Mouse (Mus musculus) forebrain, embryonic 15.5 days (tissue): ENCODE results near the gene Tex21. TPM values are rescaled to one million over a fixed set of nuclear protein-coding genes. Genes with fewer than 3 reads are reported as not detected.
"Not testable (repeated sequence)": the region's sequence is repeated elsewhere in the genome, so short reads cannot be mapped to it uniquely, and the experiment has no call there.

ENCODE experiments used
- ATAC-seq: fragments of 200-750 bp; cut with Nextera tagmentation; replicated peaks from 2 replicates; pipeline ENCODE4 v1.8.0; 2017; ENCODE audit warnings: mild to moderate bottlenecking, moderate TSS enrichment, moderate library complexity
- H3K27ac ChIP-seq: fragments of 300-500 bp; sonication (generic); replicated peaks from 2 replicates; pipeline ENCODE4 v1.5.1; 2015; ENCODE audit warnings: mild to moderate bottlenecking, inconsistent platforms
- H3K27me3 ChIP-seq: fragments of 300-500 bp; sonication (generic); 2 replicates; pipeline ENCODE4 v1.6.1; 2015; ENCODE audit warnings: inconsistent platforms
- H3K36me3 ChIP-seq: fragments of 300-500 bp; sonication (generic); 2 replicates; pipeline ENCODE4 v1.6.1; 2015; ENCODE audit warnings: mild to moderate bottlenecking, inconsistent platforms
- H3K4me1 ChIP-seq: fragments of 300-500 bp; sonication (generic); 2 replicates; pipeline ENCODE4 v1.6.1; 2015; ENCODE audit warnings: inconsistent platforms
- H3K4me2 ChIP-seq: fragments of 300-500 bp; sonication (generic); replicated peaks from 2 replicates; pipeline ENCODE4 v1.6.1; 2015; ENCODE audit warnings: mild to moderate bottlenecking, inconsistent platforms
- H3K4me3 ChIP-seq: fragments of 300-500 bp; sonication (generic); 2 replicates; pipeline ENCODE4 v1.5.1; 2015; ENCODE audit warnings: mild to moderate bottlenecking, inconsistent platforms
- H3K9ac ChIP-seq: fragments of 300-500 bp; sonication (generic); replicated peaks from 2 replicates; pipeline ENCODE4 v1.6.1; 2015; ENCODE audit warnings: mild to moderate bottlenecking, inconsistent platforms
- H3K9me3 ChIP-seq: fragments of 300-500 bp; sonication (generic); 2 replicates; pipeline ENCODE4 v1.6.1; 2016; ENCODE audit warnings: inconsistent platforms
- WGBS: fragments of 180-500 bp; shearing (Covaris S2); methylation state at CpG from one replicate; pipeline ENCODE4 v1.1.7; 2015; ENCODE audit warnings: mixed read lengths; 5-methylcytosine and 5-hydroxymethylcytosine counted together
- polyA plus RNA-seq: library from polyadenylated mRNA; unstranded; fragments of >200 nt; fragmentation: Nextera tagmentation; extraction: Ambion mirVana; gene quantifications from 2 replicates; pipeline ENCODE4 v1.2.1, GENCODE M21; 2015

The Tex21 gene
- polyA plus RNA-seq, 1 experiment from 2014 or later = not detected

DNA sequence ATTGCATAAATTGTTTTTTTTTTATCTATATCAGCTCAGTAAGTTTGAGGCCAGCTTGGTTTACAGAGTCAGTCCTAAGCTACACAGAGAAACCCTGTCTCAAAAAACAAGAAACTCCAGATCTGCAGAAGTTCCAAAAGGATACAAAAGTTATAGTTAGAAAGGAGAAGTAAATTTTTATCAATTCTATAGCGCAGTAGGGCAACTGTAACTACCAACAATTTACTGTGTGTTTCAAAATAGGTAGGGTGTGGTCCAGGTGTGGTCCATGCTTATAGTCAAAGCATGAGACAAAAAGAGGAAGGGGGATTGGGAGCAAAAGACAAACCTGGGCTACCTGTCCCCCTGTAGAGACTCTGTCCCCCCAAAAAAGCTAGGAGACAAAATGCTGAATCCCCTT is 60.1 kb downstream of the Tex21 start:
- H3K9me3 ChIP-seq = no peaks in the 10 kb centered on the region
- H3K27ac ChIP-seq = no peak overlapping the region
- no peaks in the 10 kb centered on the region for H3K36me3 ChIP-seq
- H3K9ac ChIP-seq = no peak overlapping the region
- no peak overlapping the region for H3K4me3 ChIP-seq
- WGBS = 100% methylated on average over 1 of the region's 1 CpGs
- no peaks in the 10 kb centered on the region for H3K27me3 ChIP-seq
- no peak overlapping the region for H3K4me2 ChIP-seq
- no peaks in the 10 kb centered on the region for H3K4me1 ChIP-seq
- no peak for ATAC-seq

DNA sequence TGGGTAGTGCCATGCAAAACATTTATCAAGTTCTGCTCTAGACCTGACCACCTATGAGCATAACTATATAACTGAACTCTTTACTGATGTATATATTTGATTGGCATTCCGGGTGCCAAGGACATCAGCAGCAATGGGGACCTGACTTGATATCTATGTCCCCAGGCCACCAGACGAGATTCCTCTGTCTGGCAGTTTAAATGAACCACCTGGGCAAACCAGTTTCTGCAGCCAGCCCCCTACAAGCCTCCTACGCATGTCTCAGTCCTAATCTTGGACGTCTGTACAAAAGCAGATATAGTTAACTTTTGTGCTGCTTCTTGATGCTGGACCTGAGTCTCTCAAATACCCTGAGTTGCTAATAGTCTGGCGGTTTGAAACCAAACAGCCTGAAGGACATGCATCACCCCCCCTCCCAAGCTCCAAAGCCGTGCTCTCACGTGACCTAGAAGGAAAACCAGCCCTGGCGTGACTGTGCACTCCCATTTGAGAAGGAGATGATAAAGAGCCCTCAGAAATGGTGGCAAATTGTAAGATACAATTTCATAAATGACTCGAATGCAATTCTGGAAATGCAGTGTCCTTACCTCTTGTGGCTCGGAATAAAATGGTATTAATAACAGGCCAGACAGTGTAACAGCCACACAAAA is 61.3 kb downstream of the Tex21 start:
- Histone ChIP-seq H3K4me1 (no peaks in the 10 kb centered on the region), H3K27ac (no peak overlapping the region), H3K27me3 (no peaks in the 10 kb centered on the region), H3K4me2 (no peak overlapping the region), H3K36me3 (no peaks in the 10 kb centered on the region), H3K9me3 (no peaks in the 10 kb centered on the region), H3K9ac (no peak overlapping the region), H3K4me3 (no peak overlapping the region)
- no peak for ATAC-seq
- 76% methylated on average over 10 of the region's 10 CpGs for WGBS

DNA sequence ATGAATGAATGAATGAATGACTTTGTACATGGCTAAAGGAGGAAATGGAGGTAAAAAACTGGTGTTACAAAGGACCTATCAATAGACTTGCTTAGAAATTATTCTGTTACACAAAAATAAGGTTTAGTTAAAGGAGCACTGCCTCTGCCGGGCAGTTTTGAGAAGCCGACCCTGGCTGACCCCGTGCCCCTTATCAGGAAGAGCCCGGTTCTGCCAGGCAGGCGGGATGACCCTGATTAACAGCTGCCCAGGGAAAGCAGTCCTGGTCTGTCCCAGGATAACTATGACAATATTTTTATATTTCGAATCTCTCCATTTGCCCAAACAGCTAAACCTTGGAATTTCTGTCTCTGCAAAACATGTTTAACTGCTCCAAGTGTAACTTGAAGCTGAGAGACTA is 62.3 kb downstream of the Tex21 start:
- 85% methylated on average over 6 of the region's 6 CpGs for WGBS
- ATAC-seq = no peak
- no peak overlapping the region for H3K9ac ChIP-seq
- H3K4me2 ChIP-seq = no peak overlapping the region
- H3K27me3 ChIP-seq = no peaks in the 10 kb centered on the region
- no peaks in the 10 kb centered on the region for H3K9me3 ChIP-seq
- no peaks in the 10 kb centered on the region for H3K4me1 ChIP-seq
- H3K4me3 ChIP-seq = no peak overlapping the region
- no peak overlapping the region for H3K27ac ChIP-seq
- no peaks in the 10 kb centered on the region for H3K36me3 ChIP-seq

DNA sequence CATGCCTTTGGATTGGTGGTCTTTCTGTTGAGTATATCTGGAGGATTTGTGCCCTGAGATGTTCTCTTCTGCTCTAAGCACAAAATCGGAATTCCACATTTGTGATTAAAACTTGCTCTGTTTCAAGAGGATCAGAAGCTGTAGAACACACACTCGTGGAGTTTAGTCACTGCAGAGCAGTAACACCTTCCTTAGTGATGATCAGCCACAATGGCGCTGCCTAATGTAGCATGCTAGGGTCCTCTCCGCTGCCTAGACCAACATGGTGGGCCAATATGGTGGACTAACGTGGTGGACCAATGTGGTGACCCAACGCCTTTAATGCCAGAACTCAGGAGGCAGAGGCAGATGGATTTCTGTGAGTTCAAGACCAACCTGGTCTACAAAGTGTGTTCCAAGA is 63.7 kb downstream of the Tex21 start:
- ATAC-seq = no peak
- 91% methylated on average over 6 of the region's 6 CpGs for WGBS
- no peak overlapping the region for H3K4me2 ChIP-seq
- no peak overlapping the region for H3K27ac ChIP-seq
- H3K4me1 ChIP-seq = no peaks in the 10 kb centered on the region
- no peaks in the 10 kb centered on the region for H3K9me3 ChIP-seq
- no peak overlapping the region for H3K4me3 ChIP-seq
- no peak overlapping the region for H3K9ac ChIP-seq
- H3K27me3 ChIP-seq = no peaks in the 10 kb centered on the region
- no peaks in the 10 kb centered on the region for H3K36me3 ChIP-seq

DNA sequence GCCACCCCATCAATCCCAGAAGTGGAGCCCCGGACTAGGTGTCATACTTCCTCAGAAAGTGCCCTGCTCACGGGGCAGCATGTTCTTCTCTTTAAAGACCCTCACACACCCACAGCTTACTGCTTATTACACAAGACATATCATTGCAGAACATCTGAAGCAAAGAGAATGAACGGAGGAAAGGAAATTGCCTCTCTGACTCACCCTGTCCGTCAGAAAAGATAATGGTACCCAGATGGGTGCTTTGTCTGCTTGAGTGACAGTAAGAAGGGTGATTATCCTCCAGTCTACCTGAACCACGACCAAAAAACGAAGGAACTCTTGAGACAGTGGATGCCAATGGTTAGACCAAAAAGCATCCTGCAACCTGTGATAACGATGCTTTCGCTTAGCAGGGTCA is 65.1 kb downstream of the Tex21 start:
- H3K4me2 ChIP-seq = no peak overlapping the region
- H3K4me3 ChIP-seq = no peak overlapping the region
- H3K4me1 ChIP-seq = peaks cover 8% of the 10 kb centered on the region; the same call in 1 of the 2 replicates
- no peak overlapping the region for H3K9ac ChIP-seq
- no peaks in the 10 kb centered on the region for H3K36me3 ChIP-seq
- H3K27ac ChIP-seq = no peak overlapping the region
- H3K27me3 ChIP-seq = no peaks in the 10 kb centered on the region
- 59% methylated on average over 8 of the region's 8 CpGs for WGBS
- no peaks in the 10 kb centered on the region for H3K9me3 ChIP-seq
- ATAC-seq = no peak

DNA sequence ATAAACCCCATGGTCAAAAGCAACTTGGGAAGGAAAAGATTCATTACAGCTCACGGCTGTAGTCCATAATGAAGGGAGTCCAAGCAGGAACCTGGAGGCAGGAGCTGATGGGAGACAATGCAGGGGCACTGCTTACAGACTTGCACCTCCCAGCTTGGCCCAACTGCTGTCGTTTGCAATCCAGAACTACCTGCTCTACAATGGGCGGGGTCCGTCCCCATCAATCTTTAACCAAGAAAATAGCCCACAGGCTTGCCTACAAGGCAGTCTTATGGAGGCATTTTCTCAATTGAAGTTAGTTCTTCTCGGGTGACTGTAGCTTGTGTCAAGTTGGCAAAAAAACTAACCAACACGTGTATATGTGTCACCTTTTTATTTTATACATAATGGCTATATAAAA is 66.1 kb downstream of the Tex21 start:
- H3K36me3 ChIP-seq = no peaks in the 10 kb centered on the region
- no peak for ATAC-seq
- H3K9me3 ChIP-seq = no peaks in the 10 kb centered on the region
- no peak overlapping the region for H3K27ac ChIP-seq
- H3K4me2 ChIP-seq = no peak overlapping the region
- WGBS = 83% methylated on average over 6 of the region's 6 CpGs
- H3K4me1 ChIP-seq = peaks cover 8% of the 10 kb centered on the region; the same call in 1 of the 2 replicates
- H3K4me3 ChIP-seq = no peak overlapping the region
- no peak overlapping the region for H3K9ac ChIP-seq
- H3K27me3 ChIP-seq = no peaks in the 10 kb centered on the region

DNA sequence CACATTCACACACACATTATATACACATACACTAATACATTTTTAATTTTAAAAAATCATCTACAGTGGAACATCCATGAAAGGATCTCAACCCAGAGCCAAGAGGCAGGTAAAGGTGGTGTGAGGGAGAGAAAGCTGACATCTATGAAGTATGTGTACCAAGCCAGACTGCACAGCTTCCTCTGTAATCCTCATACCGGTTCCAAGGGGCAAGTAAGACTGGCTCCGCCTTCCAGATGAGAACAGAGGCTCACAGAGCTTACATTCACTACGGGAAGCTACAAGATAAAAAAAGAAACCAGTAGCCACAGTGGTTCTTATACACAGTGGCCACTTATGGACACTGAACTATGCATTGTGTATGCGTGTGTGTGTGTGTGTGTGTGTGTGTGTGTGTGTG is 67.0 kb downstream of the Tex21 start:
- Histone ChIP-seq H3K9me3 (no peaks in the 10 kb centered on the region), H3K9ac (no peak overlapping the region), H3K36me3 (no peaks in the 10 kb centered on the region), H3K4me3 (no peak overlapping the region), H3K4me2 (no peak overlapping the region), H3K27me3 (no peaks in the 10 kb centered on the region), H3K4me1 (peaks cover 8% of the 10 kb centered on the region; the same call in 1 of the 2 replicates), H3K27ac (no peak overlapping the region)
- 56% methylated on average over 4 of the region's 4 CpGs for WGBS
- ATAC-seq = no peak

DNA sequence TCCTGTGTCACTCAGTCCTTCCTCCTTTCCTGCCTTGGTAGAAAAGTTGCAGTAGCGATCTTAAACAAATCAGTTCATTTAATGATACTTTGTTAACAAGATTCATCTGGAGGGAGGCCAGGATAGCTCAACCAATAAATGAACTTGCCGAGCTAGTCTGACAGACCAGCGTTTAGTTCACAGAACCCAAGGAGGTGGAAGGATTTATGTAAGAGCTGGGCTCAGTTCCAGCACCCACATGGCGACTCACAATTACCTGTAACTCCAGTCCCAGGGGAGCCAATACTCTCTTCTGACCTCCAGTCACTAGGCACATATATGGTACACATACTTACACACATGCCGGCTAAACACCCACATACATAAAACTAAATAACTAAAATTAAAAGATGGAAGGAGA is 67.5 kb downstream of the Tex21 start:
- no peaks in the 10 kb centered on the region for H3K36me3 ChIP-seq
- H3K27ac ChIP-seq = no peak overlapping the region
- H3K4me3 ChIP-seq = no peak overlapping the region
- H3K4me1 ChIP-seq = peaks cover 8% of the 10 kb centered on the region; the same call in 1 of the 2 replicates
- WGBS = 52% methylated on average over 5 of the region's 5 CpGs
- no peak for ATAC-seq
- no peaks in the 10 kb centered on the region for H3K9me3 ChIP-seq
- H3K9ac ChIP-seq = no peak overlapping the region
- no peak overlapping the region for H3K4me2 ChIP-seq
- no peaks in the 10 kb centered on the region for H3K27me3 ChIP-seq

DNA sequence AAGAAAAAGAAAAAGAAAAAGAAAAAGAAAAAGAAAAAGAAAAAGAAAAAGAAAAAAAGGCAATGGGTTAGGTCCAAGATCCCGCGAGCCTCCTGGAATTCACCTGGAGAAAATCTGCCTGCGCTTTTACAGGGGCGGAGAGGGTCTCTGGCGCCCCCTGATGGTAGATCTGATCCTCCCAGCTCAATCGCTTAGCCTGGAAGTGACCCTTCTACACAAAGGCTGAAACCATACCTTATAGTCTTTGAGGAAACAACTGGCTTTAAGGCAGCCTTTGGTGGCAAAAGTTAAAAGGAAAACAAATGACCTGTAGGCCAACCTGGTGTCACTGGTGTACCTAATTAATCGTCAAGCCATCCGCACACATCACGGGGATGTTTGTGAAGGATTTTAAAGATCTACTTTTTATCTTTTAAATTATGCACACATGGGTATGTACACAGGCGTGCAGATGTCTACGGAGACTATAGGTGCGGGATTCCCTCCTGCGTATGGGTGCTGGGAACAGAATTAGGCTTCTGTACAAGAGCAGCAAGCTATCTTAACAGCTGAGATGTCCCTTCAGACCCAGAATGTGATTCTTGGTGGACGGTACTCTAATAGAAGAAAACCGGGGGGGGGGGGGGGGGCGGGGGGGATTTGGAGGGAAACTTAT is 68.6 kb downstream of the Tex21 start:
- Histone ChIP-seq H3K4me1 (peaks cover 8% of the 10 kb centered on the region; the same call in 1 of the 2 replicates), H3K36me3 (no peaks in the 10 kb centered on the region), H3K27ac (no peak overlapping the region), H3K9me3 (no peaks in the 10 kb centered on the region), H3K9ac (no peak overlapping the region), H3K4me3 (peak overlapping the region; percentile 44), H3K4me2 (peak overlapping the region; percentile 94), H3K27me3 (no peaks in the 10 kb centered on the region)
- WGBS = 36% methylated on average over 16 of the region's 16 CpGs
- peak; percentile 57 for ATAC-seq

DNA sequence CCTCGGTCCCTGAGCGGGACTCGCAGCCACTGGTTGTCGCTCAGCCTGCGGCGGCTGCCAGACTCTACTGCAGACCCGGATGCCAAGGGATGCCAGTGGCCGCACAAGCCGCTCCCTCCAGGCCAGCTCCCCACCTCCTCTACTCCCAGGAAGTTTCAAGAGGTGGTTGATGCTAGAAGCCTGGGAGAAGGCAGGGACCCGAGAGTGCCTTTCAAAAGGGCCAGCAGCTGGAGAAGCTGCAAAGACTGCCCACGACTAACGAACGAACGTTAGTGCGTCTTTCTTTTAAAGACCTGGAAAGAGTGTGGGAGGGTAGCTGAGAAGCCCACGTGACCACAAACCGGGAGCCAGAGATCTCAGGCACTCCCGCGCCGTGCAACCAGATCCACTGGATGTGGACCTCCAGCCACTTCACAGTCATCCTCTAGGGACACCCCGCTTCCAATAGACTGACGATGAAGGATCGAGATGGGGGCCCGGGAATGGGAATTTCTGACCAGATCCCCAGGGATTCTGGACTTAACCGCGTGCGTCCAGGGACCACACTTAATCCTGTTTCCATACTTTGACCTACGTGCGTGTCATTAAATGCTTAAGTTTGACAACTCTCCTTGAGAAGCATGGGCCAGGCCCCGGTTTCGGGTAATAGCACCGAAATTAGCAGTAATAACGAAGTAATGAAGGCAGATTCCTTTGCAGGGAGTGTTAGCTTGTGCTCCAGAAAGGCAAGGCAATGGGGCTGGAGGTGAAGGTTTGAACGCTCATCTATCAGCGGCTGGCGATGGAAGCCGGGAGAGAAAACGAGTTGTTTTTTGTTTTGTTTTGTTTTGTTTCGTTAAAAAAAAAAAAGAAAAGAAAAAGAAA is 69.3 kb downstream of the Tex21 start, which contains the start of gene Esr2:
Gene Esr2 (minus strand): TSS at position 260 of the 864 bp plus-strand sequence.
- Histone ChIP-seq H3K36me3 (no peaks in the 10 kb centered on the region), H3K9me3 (no peaks in the 10 kb centered on the region), H3K9ac (peak within 1 kb of the TSS; percentile 45), H3K4me1 (peaks cover 8% of the 10 kb centered on the region; the same call in 1 of the 2 replicates), H3K27me3 (no peaks in the 10 kb centered on the region), H3K27ac (no peak within 1 kb of the TSS), H3K4me2 (peak within 1 kb of the TSS; percentile 94), H3K4me3 (peak within 1 kb of the TSS; percentile 44)
- under 1% methylated on average over 39 of the region's 39 CpGs for WGBS
- ATAC-seq = peak; percentile 72

DNA sequence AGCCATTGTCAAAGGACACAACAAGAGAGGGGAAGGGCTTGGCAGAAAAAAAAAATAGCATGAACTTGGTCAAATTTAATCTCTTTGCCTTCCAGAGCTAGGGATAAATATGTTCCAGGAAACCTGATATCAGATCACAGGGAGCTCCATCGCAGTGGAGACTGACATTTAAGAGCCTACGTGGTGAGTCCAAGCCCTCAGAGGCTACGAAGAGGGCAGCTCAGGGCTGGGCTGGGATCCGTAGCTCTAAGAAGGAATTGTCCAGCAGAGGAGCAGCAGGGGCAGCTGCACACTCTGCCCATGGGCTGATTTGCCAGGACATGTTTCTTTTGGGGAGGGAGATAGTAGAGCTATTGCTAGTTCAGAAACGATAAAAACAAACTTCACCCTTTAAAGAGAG is 80.9 kb downstream of the Tex21 start:
- no peaks in the 10 kb centered on the region for H3K9me3 ChIP-seq
- H3K9ac ChIP-seq = no peak overlapping the region
- WGBS = 65% methylated on average over 5 of the region's 5 CpGs
- no peaks in the 10 kb centered on the region for H3K36me3 ChIP-seq
- H3K4me2 ChIP-seq = no peak overlapping the region
- no peak overlapping the region for H3K4me3 ChIP-seq
- no peaks in the 10 kb centered on the region for H3K4me1 ChIP-seq
- no peak overlapping the region for H3K27ac ChIP-seq
- ATAC-seq = no peak
- no peaks in the 10 kb centered on the region for H3K27me3 ChIP-seq

DNA sequence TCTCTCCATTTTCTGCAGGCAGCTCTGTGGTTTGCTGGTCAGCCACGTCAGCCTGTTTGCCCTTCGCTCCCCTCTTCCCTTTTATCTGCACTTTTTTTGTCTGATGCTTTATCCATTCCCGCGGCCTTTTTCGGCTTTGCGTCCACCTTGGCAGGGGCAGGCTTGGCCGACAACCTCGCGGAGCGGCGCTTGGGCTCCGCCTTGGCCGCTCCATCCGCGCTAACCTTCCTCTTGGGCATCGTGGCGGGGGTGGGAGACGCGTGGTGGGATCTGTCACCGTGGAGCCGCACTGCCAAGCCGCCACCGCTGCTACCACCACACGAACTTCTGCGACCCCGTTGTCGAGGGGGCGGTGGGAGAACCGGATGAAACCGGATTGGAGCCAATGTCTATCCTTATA is 94.2 kb downstream of the Tex21 start:
- not testable (repeated sequence) for H3K36me3 ChIP-seq, H3K27ac ChIP-seq, H3K27me3 ChIP-seq, H3K4me1 ChIP-seq, ATAC-seq, H3K9me3 ChIP-seq
- H3K4me3 ChIP-seq = peak overlapping the region; percentile 35
- H3K9ac ChIP-seq = peak overlapping the region; percentile 32; the same call in 1 of the 2 replicates
- peak overlapping the region; percentile 55 for H3K4me2 ChIP-seq
- 14% methylated on average over 30 of the region's 30 CpGs for WGBS
